Mouse (Mus musculus): ENCODE results near the gene Foxn3.

The Foxn3 gene

DNA sequence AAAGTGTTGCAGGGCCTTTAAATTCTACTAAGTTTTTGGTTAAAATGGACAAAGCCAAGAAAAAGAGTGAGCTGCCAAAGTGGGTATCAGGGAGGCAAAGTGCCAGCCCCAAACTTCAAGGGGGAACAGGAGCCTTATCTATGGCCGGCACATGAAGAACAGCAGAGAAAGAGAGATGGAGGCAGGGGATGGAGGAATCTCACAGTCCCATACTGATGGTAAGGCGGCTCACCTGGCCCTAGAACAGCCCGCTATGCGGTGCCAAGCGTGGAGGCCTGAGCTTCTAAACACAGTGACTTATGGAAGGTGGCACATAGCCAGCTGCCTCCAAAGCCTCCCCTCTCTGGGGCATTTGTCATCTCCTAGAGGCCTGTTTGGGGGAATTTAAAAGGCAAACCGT is 210.8 kb downstream of the Foxn3 start:
- DNase-seq (ENCODE audit: low spot score in 2 of 2) = no peak

DNA sequence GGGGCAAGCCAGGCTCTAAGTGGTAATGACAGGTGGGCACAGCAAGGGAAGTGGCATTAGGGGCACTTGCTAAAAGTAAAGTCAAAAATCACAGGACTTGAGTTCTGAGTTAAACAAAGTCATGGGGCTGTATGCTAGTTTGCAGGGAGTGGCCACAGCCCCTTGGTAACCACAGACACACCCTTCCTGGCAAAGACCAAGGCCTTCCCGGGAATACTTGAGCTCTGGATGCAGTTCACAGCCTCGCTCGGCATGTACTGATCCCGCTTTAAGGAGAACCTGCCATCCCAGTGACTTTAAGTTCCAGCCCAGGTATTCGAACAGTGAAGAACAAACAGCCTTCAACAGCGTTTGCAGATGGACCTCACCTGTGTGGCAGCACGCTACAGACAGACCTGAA is 211.2 kb downstream of the Foxn3 start:
- DNase-seq (ENCODE audit: low spot score in 2 of 2) = no peak

DNA sequence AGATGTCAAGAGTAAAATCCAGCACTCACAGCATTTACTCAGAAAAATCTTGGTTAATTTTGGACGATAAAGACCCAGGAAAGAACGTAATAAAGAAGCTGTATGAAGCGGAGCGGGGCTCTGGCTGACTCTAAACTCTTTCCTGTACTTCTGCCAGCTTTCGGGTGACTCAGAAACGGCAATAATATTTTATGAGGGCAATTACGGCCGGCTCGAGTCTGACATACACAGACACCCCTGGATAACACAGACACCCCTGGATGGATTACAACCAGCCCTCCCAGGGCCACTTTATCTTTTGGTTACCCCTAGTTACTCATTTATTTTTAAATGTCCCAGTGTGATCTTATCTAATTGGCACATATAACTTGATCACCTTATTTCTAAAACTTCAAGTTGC is 211.7 kb downstream of the Foxn3 start:
- DNase-seq (ENCODE audit: low spot score in 2 of 2) = no peak

DNA sequence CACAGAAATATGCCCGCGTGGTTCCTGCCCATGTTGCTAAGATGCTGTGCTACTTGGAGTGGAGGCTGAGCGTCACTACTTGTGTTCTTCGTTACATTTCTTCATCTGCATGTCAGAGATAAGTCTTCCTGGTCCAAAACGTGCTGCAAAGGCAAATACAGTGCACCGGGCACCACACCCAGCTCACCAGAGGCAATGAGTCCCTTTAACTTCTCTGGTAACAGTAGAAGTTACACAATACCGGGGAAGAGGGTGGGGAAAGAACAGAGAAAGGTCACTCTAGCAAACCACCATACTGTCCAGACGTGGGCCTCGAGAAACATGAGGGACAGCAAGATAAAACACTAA is 213.8 kb downstream of the Foxn3 start:
- DNase-seq (ENCODE audit: low spot score in 2 of 2) = no peak

DNA sequence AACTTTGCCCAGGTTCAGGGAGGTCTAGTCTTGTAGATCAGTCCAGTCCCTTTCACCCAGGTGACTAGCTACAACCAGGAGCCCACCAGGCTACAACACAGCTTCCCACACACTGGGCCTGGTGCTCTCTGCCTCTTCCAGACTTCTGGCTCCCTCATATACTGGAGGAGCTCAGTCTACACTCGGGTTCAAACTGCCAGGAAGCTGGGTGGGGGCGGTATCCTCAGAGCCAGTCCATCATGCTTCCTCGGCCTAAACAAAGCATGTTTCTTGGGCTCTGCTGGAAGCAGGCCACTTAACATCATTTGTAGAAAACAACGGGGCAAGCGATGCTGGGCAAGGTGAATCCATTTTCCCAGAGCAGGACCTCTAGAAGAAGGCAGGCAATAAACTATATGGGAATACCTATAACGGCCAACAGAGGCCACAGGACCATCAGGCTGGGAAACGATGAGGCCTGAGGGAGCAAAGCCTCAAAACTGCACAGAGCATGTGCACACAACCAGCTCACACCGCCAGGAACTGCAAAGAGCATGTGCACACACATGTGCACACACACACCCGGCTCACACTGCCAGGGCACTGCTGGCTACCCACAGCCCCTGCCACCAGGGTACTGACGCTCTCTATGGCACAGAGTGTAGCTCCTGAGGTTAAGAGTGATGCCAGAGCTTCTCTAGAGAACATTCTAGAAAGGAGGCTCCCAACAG is 214.3 kb downstream of the Foxn3 start:
- DNase-seq (ENCODE audit: low spot score in 2 of 2) = no peak

DNA sequence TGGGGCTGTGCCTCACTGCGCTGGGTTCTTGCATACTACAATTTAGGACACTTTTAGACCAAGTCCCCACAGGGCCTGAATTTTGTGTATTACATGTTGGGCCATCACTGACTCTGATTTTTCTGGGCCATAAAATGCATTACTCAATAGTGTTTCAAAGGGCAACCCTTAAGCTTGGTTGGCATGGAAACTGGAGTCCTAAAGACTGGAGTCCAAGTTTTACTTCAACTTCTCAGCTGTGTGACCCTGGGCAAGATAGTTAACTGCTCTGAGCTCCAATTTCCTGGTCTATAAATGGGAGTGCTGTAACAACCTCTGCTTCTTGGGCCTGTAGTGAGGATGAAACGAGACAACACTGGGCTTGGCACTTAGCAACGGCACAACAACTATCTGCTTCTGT is 215.9 kb downstream of the Foxn3 start:
- DNase-seq (ENCODE audit: low spot score in 2 of 2) = no peak

DNA sequence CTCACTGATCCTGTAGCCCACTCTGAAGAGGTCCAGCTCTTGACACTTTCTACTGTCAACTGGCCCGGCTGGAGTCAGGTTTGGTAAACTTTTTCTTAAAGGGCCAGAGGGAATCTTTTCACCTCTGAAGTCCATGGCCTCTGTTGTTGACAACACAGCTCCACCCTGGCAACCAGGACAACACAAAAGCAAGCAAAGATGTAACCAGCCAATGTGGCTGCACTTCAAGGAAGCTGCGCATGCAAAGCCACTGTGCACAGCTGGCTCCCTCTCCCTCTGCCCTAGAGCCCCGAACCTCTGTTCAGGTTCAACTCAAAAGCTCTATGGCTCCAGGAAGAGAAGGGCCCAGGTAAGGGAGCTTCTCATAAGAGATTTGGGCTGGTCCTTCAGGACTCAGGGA is 216.4 kb downstream of the Foxn3 start:
- no peak for DNase-seq (ENCODE audit: low spot score in 2 of 2)

DNA sequence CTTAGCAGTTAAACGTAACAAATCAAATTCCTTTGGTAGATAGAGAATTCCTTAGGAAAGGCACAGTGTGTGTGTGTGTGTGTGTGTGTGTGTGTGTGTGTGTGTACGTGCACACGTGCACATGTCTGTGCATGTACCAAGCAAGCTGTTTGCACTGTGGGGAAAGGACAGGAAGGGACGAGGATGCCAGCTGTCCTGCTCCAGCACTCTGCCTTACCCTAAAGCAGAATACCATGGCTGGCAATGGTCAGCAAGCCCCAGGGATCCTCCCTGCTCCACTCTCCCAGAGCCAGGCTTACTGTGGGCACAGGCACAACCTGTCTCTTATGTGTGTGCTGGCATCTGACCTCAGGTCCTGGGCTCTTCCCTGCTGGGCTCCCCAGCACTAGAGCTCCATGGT is 218.1 kb downstream of the Foxn3 start:
- DNase-seq (ENCODE audit: low spot score in 2 of 2) = no peak

DNA sequence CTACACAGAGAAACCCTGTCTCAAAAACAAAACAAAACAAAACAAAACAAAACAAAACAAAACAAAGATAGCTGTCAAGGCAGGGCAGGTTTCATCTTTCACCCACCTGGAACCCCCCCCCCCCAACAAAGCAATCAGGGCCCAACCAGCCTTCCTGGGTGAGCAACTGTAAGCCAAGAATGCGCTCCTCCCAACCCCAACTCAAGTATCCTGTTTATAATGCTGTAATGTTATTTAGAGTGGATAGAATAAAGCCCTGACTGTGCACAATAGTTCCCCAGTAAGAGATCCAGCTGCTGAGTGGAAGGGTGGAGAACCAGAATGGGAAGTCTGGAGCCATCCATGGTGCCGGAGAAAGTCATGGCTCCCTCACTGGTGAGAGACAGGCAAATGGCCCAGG is 220.0 kb downstream of the Foxn3 start:
- DNase-seq (ENCODE audit: low spot score in 2 of 2) = no peak

DNA sequence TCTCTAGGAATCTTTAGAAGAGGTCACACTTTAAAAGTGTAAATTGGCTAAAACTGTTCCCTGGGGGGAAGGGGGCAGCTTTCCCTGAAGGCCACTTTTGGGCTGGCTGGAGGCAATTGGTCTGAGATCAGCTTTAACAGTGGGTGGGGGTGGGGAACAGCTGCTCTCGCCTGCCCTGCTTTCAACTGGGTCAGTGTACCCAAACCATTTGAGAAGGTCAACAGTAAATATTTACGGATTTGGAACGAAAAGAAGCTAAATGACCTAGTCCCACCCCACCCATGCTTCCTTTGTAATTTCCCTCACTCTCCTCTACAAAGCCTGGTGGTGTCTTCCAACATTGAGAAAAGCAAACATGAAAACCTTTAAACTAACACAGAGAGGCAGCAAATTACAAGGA is 221.2 kb downstream of the Foxn3 start:
- no peak for DNase-seq (ENCODE audit: low spot score in 2 of 2)

DNA sequence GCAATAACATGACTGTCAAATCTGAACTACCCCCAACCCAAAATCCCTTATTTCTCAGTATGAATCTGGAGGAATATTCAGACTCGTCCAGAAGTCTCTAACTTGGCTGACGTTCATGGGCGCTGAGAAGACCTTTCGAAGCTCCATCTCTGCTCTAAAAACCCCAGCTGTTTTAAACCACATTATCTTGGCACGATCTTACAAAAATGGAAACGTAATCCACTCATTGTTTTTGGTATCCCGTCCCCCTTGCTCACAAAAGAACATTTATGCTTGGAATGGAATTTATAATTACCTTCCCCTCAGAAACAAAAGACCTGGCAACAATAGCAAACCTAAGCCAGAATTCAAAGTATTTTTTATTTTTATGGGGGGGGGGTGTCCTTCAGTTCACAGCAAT is 221.6 kb downstream of the Foxn3 start:
- no peak for DNase-seq (ENCODE audit: low spot score in 2 of 2)

DNA sequence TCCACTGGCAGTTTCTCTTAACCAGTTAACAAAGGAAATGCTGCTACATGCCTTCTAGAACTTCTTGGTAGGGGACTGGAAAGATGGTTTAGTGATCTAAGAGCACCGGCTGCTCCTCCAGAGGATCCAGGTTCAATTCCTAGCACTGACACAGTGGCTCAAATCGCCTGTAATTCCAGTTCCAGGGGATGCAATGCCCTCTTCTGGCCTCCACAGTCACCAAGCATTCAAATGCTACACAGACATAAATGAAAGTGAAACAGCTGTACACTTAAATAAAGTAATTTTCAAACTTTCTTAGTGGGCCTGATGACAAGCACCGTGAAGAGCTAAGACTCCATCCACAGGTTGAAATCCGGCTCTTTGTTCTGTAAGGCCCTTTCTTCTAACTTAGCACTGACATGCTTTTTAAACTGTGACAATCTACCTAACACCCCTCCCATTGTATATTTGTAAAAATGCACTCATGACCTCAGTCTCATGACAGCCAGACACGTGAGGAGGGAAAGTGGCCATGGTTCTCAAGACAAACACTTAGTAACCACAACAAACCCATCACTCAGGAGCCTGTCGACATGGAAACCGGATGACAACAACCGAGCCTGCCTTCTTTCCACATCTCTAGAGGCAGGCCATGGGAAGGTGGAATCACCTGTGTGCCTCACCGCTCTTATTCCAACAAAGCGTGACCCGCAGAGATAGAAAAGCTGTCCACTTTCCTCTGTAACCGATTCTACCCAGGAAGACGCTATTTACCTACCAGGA is 222.8 kb downstream of the Foxn3 start:
- DNase-seq (ENCODE audit: low spot score in 2 of 2) = no peak

DNA sequence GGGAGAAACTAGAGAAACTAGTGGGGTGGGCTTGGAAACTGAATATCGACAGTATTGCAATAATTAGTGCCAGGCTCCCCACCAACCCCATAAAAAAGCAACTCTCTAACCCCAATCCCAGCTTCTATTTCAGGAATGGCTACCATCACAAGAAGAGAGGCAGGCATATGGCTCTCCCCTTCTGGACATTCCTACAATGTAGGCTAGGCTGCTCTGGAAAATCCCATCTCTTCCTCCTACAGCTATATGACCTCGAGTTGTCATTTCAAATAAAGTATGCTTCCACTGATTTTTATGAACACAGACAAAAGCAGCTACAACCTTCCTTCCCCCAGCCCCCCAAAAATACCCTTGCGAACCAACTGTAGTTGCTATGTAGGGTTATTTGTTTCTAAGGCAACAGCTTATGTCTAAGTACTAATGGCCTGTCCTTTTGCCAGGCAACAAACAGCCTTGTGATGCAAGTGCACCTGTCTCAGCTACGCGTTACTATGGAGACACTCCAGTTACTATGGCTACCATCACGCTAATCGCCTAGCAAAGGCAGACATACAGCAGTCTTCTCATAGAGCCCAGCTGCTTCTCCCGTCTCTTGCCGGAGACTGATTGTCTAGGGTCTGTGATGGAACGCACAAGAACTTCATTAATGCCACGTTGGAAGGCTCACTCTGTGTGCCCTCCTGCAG is 223.6 kb downstream of the Foxn3 start:
- peak in 1 of 2 experiments; percentile 50 for DNase-seq (ENCODE audit: low spot score in 2 of 2)

DNA sequence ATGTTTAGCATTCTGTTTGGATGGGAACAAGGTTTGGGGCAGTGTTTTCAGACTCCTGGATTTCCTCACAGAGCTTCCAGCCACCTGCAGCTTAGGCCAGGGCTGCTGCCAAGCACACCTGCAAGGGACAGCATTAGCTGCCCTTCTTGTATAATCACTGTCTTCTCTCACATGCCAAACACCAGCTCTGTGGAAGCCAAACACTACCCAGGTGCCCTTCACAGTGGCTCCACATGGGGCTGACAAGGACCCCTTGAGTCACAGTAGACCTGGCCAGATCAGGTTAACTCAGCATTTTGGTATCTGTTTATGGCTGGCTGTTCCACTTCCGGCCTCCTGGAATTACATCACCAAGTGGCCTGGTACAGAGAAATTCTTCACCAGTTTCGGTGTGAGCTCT is 224.6 kb downstream of the Foxn3 start:
- no peak for DNase-seq (ENCODE audit: low spot score in 2 of 2)

DNA sequence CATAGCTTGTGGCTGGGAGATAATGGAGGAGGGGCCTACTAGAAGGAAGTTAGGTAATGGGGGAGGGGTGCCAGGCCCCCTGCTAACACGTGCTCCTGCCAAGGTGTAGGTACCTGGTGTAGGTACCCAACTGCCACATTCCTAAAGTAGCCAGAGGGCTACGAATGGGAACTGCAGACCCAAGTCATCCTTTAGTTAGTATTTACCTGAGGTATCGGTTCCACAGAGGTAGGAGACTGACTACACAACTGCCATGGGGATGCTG is 226.3 kb downstream of the Foxn3 start:
- DNase-seq (ENCODE audit: low spot score in 2 of 2) = no peak

DNA sequence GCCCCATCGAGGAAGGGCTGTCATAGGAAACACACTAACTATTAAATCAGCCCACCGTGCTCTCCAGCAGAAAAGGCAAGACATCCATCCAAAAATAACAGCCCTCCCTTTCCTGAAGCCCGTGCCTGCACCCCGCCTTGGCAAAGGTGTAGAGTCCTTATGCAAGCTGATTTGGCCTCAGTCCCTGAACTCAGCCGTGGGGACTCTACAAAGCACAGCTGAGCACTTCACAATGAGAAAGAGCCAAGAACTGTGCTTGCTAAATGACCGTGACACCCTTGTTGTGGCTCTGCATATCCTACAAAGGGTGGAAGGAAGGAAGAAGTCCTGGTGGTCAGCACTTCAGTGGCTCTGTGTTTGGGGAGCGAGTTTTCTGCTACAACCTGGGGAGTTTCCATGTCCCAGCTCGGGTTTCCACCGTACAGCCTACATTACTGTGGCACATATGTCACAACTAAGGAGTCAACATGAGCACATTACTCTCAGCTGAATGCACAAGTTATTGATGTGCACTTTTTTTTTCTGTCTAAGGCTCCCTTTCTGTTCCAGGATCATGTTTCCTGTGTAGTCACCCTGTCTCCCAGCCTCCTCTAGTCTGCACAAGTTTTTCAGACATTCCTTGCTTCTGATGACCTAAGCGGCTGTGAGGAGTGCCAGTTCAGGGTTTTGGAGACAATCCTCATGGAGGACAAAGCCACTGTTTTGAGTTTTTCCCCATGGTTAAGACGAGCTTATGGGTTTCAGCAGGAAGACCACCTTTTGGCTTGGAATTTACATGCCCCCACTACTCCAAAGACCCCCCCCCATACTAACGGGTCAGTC is 226.8 kb downstream of the Foxn3 start:
- no peak for DNase-seq (ENCODE audit: low spot score in 2 of 2)

DNA sequence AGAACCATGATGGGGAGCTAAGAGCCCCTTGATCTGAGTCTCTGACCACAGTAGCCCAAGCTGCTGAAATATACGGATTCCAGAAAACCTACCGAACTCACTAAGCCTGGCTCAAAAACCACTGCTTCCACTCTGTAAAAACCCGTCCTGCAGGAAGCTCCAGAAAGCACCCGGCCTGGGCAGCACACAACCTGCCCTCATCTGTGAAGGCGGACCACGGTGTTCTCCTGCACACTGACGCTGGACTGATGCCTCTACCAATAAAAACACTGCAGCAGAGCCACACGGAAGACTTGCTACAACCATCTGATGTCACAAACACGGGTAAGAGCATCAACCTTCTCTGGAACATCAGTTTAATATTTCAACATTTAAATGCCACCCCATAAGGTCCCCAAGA is 227.8 kb downstream of the Foxn3 start:
- no peak for DNase-seq (ENCODE audit: low spot score in 2 of 2)

DNA sequence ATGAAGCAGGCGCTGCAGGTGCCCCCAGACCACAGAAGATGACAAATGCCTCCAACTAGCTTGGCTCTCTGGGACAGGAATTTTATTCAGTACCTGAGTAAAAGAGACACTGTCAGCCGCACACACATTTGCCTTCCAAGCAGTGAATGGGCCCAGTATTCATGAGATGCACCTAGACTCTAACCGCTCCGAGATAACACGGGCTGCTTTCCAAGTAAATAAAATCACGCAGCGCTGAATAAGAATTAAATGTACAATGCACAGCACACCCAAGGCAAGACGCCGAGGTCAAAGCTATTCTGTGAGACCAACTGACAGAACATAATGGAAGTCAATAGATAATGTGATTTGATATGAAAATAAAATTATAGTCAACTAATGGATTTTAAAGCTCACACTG is 229.4 kb downstream of the Foxn3 start:
- DNase-seq (ENCODE audit: low spot score in 2 of 2) = no peak

DNA sequence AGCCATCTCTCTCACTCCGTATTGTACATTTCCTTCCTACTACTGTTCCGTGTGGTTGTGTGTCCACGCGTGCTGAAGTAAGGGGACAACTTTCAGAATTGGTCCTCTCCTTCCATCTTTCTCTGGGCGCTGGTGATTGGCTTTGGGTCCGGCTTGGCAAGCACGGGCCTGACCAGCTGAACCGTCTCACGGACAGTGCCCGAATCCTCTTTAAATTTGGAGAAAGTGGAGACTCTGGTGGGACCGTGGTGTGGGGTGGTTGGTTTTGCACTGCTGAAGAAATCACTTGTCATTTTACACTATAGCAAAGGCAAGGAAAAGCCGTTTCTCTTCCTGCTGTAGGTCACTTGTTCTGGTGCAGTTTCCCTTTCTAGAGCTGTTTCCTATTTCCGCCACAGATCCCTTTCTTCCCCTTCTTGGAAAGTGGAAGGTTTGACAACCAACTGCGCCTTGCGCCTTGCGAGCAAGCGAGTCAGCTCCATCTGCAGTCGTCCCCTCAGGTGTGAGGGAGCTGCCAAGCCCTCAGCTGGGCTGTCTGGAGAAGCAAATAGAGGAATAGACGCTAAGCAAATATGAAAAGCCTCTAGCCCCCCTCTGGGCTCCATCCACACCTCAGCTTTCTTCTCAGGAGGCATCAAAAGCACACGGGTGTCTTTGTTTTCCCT is 229.9 kb downstream of the Foxn3 start:
- DNase-seq (ENCODE audit: low spot score in 2 of 2) = no peak

DNA sequence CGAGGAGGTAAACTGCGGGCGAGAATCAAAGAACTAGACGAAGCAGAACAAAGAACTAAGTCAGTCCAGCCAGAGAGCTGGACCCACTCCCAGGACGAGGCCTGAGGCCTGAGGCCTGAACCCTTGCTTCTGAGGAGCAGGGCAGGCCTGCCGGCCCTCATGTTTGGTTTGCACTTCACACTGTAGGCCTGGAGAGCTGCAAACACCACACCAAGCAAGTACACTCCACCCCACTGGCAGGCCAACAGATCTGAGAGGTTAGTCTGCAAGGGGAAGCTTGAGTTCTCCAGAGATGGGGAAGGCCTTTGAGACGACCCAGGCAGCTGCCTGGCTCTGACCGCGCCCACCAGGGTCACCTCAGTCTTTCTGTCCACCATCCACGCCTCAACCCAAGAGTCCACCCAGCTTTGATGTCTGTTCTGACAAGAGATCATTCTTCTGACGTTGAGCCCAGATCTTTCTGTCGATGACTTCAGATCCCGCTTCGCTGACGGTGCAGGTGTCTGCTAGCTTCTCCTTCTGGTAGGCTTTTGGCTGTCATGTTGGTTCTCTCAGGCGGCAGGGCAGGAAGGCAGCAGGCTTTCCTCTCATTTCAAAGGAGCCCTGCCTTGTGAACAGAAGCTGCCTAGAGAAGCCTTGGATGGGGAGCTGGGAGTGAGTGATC is 231.1 kb downstream of the Foxn3 start:
- DNase-seq (ENCODE audit: low spot score in 2 of 2) = no peak

DNA sequence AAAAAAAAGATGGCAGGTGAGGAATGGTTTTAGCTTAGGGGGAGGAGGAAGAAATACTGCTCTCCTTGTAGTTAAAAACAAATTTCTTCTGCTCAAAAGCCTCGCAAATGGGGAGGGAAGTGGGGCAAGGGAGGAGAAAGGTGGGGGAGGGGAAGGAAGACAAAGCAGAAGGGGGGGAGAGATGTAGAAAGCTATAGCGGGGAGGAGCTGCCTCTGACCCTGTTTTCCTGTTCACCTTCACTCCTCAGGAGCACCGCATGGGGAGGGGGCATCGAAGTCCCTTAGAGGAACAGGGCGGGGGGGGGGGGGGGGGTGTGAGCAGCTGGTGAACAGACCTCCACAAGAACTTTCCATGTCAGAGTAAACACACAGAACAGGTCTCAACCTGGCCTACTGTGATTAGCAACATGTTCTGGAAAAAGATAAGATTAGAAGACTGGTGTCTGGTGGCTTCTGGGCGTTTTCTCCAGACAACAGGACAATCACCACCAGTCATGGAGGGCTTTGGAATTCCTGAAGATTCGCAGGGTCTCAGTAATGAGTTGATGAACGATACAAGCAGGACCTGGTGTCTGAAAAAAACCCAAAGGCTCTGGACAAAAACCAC is 231.9 kb downstream of the Foxn3 start:
- DNase-seq (ENCODE audit: low spot score in 2 of 2) = no peak

Data from frontal cortex, postnatal 25 days (tissue).